8 mouse cellular contexts compared by ENCODE assay signal in genomic region chr1:146495386-146495785, GRCm38 (mm10). TPM values are rescaled to one million over a fixed set of nuclear protein-coding genes. Genes with fewer than 3 reads are reported as not detected.
DNase-seq lines count a peak whose midpoint lies in the region; ATAC-seq lines count a peak whose summit lies in the region.

No protein-coding gene starts in this region.

- no peaks in the 10 kb centered on the region for H3K4me1 ChIP-seq in liver, embryonic 11.5 days (replicated peaks; ENCODE audit: control insufficient read depth, insufficient read depth, low read length)
- 0 out of 2 replicates have a peak, but pooled peaks cover 4% of the 10 kb centered on the region for H3K4me1 ChIP-seq in embryonic facial prominence, embryonic 12.5 days

- intact Hi-C loops in left cerebral cortex, postnatal 25 days (cut with DNase I), result loop anchor here (10.0 kb wide), 1 partner anchor 261 kb away; no protein-coding TSS in a partner anchor
- intact Hi-C loops in gastrocnemius, postnatal 14 days (cut with DNase I; ENCODE audit: low total_unique reads), result no loop called here

- no peaks in the 10 kb centered on the region for H3K9me3 ChIP-seq in liver, embryonic 11.5 days (ENCODE audit: control insufficient read depth, low read length)
- no peaks in the 10 kb centered on the region for H3K9me3 ChIP-seq in embryonic facial prominence, embryonic 12.5 days

- no peak for ATAC-seq in liver, embryonic 11.5 days (replicated peaks; ENCODE audit: low FRiP score)
- ATAC-seq in embryonic facial prominence, embryonic 12.5 days (ENCODE audit: insufficient number of reproducible peaks, insufficient read depth, low FRiP score, low TSS enrichment), result no peak
- no peak for ATAC-seq in granulocyte monocyte progenitor cell, adult 5-6 weeks (replicated peaks; ENCODE audit: poor library complexity, severe bottlenecking)

- H3K4me2 ChIP-seq in liver, embryonic 11.5 days, result peak overlapping the region; percentile 28; the same call in 1 of the 2 replicates
- peak overlapping the region; percentile 60 for H3K4me2 ChIP-seq in embryonic facial prominence, embryonic 12.5 days (replicated peaks)

- peaks cover 24% of the 10 kb centered on the region for H3K27me3 ChIP-seq in liver, embryonic 11.5 days (replicated peaks; ENCODE audit: control insufficient read depth, insufficient read depth, low read length)
- peaks cover 20% of the 10 kb centered on the region for H3K27me3 ChIP-seq in embryonic facial prominence, embryonic 12.5 days

- no peak overlapping the region for H3K9ac ChIP-seq in liver, embryonic 11.5 days (ENCODE audit: low read depth, low read length)
- H3K9ac ChIP-seq in embryonic facial prominence, embryonic 12.5 days, result no peak overlapping the region

- H3K4me3 ChIP-seq in liver, embryonic 11.5 days (ENCODE audit: low read depth, low read length), result no peak overlapping the region
- H3K4me3 ChIP-seq in embryonic facial prominence, embryonic 12.5 days, result peak overlapping the region; percentile 35

- H3K36me3 ChIP-seq in liver, embryonic 11.5 days (ENCODE audit: control insufficient read depth, insufficient read depth, low read length), result no peaks in the 10 kb centered on the region
- no peaks in the 10 kb centered on the region for H3K36me3 ChIP-seq in embryonic facial prominence, embryonic 12.5 days

- no peak for DNase-seq in liver, embryonic 11.5 days (ENCODE audit: low spot score)
- DNase-seq in liver, result no peak
- peak; percentile 40 to 66 for DNase-seq in left cerebral cortex, postnatal 25 days (ENCODE audit: low spot score in 2 of 2)
- DNase-seq in right cerebral cortex, postnatal 4 days, result peak; percentile 11
- no peak for DNase-seq in gastrocnemius, postnatal 14 days
- no peak for DNase-seq in urinary bladder, postnatal 14 days (ENCODE audit: low spot score)

- 5% methylated on average over 3 of the region's 3 CpGs for WGBS in liver, embryonic 11.5 days
- 4% methylated on average over 3 of the region's 3 CpGs for WGBS in embryonic facial prominence, embryonic 12.5 days

- H3K27ac ChIP-seq in liver, embryonic 11.5 days (ENCODE audit: low read depth, low read length), result no peak overlapping the region
- H3K27ac ChIP-seq in embryonic facial prominence, embryonic 12.5 days, result no peak overlapping the region

RNA-seq across cellular contexts. Expression of gene Brinp3, which starts 0.8 kb away (rescaled TPM):
- polyA plus RNA-seq in liver, embryonic 11.5 days (2014; fragmentation: Nextera tagmentation; extraction: Ambion mirVana), result 0.17 and 0.29 TPM in 2 replicates
- polyA plus RNA-seq in embryonic facial prominence, embryonic 12.5 days (2016; fragmentation: Nextera tagmentation; extraction: Ambion mirVana), result 2.5 and 3.1 TPM in 2 replicates
- 10 to 100 TPM; 48.8 to 56.4 TPM for total RNA-seq in left cerebral cortex, postnatal 25 days (2021)
- total RNA-seq in gastrocnemius, postnatal 14 days (2021), result under 1 TPM in 1 of 2 experiments, not detected in 1; 0.16 TPM
- total RNA-seq in granulocyte monocyte progenitor cell, adult 5-6 weeks (2014; fragmentation: Nextera tagmentation), result not detected in 2 replicates
- total RNA-seq in granulocyte monocyte progenitor cell, adult 5-6 weeks (2017), result not detected in 2 replicates

Comparison
In these comparisons a context has a peak if more than half of its experiments do, and no peak if none do; other contexts are left out.
1. DNase-seq: peak in left cerebral cortex, postnatal 25 days (2 of 2) and right cerebral cortex, postnatal 4 days (single experiment); none in liver, embryonic 11.5 days (single experiment), liver (single experiment), gastrocnemius, postnatal 14 days (single experiment) and urinary bladder, postnatal 14 days (single experiment).
2. RNA of gene Brinp3, which starts 0.8 kb away (total RNA-seq): 48.8 to 56.4 TPM in left cerebral cortex, postnatal 25 days; 0.16 TPM in gastrocnemius, postnatal 14 days and not detected in granulocyte monocyte progenitor cell, adult 5-6 weeks; every median in the first group is over 10 times any median in the second.